Comparison of ENCODE assay signal across 15 mouse cellular contexts in genomic region chr8:83244151-83244550, GRCm38 (mm10). TPM values are rescaled to one million over a fixed set of nuclear protein-coding genes. Genes with fewer than 3 reads are reported as not detected.
DNase-seq lines count a peak whose midpoint lies in the region; ATAC-seq lines count a peak whose summit lies in the region.
"Had no signal": no experiment of that assay in that cellular context is flagged by ENCODE, and none has a peak within 500 bp of the region (broad histone marks: within the 10 kb centered on the region; RNA-seq: fewer than 3 reads in every experiment).

No protein-coding gene starts in this region.

- peak; percentile 32 for DNase-seq in layer of hippocampus, adult 11-12 months (ENCODE audit: low spot score)
- DNase-seq in layer of hippocampus, postnatal 10 days (ENCODE audit: low spot score in 2 of 2) = no peak
- peak; percentile 63 to 80 for DNase-seq in right cerebral cortex, postnatal 10 days (ENCODE audit: low spot score in 2 of 2)
- no peak for DNase-seq in spleen, adult 18-20 months
- DNase-seq in spleen, postnatal 10 days (ENCODE audit: low spot score in 2 of 2) = no peak
- DNase-seq: adrenal gland, postnatal 14 days; cerebellum, postnatal 36 days; gastrocnemius, postnatal 10 days; kidney, adult 2 months; kidney, postnatal 36 days; liver, postnatal 0 days; retina, postnatal 1 day; thymus, postnatal 14 days had no signal

- ATAC-seq in common myeloid progenitor, adult 5-6 weeks (replicated peaks; ENCODE audit: low read depth, poor library complexity, severe bottlenecking) = peak; percentile 87
- ATAC-seq in hematopoietic stem cell, adult 5-6 weeks (replicated peaks in 1 of 2; ENCODE audit: insufficient read depth in 1 of 2, low FRiP score in 2 of 2, low TSS enrichment in 1 of 2, low read depth in 1 of 2, poor library complexity in 2 of 2, severe bottlenecking in 2 of 2) = peak; percentile 88 to 89
- ATAC-seq: liver, postnatal 0 days had no signal

RNA-seq across cellular contexts. Expression of gene Ucp1, which starts 46.0 kb away (rescaled TPM):
- not detected for total RNA-seq in layer of hippocampus, postnatal 10 days (2021)
- total RNA-seq in common myeloid progenitor, adult 5-6 weeks (2017) = not detected in 2 replicates
- total RNA-seq in hematopoietic stem cell, adult 5-6 weeks (2017) = not detected in 2 replicates
- total RNA-seq: gastrocnemius, postnatal 10 days had no signal

Comparison
In these comparisons a context has a peak if more than half of its experiments do, and no peak if none do; other contexts are left out.
1. DNase-seq: peak in layer of hippocampus, adult 11-12 months (single experiment) and right cerebral cortex, postnatal 10 days (2 of 2); none in layer of hippocampus, postnatal 10 days (0 of 2), spleen, adult 18-20 months (0 of 2) and spleen, postnatal 10 days (0 of 2).